Comparison of ENCODE assay signal across 9 mouse cellular contexts in genomic region chr16:90891601-90892000, GRCm38 (mm10). TPM values are rescaled to one million over a fixed set of nuclear protein-coding genes. Genes with fewer than 3 reads are reported as not detected.
A peak's percentile ranks its signal among the peaks of the same experiment; 100 is the strongest.
DNase-seq lines count a peak whose midpoint lies in the region; ATAC-seq lines count a peak whose summit lies in the region.
"Had no signal": no experiment of that assay in that cellular context is flagged by ENCODE, and none has a peak within 500 bp of the region (broad histone marks: within the 10 kb centered on the region; RNA-seq: fewer than 3 reads in every experiment).

No protein-coding gene starts in this region.

- DNase-seq in limb, embryonic 10.5 days (ENCODE audit: low spot score) = no peak
- DNase-seq in kidney, adult 9 months = peak; percentile 41
- DNase-seq in lung, postnatal 36 days = peak; percentile 32
- no peak for DNase-seq in thymus, postnatal 0 days (ENCODE audit: low spot score)
- no peak for DNase-seq in hindbrain, embryonic 10.5 days (ENCODE audit: low spot score)
- DNase-seq in spleen, postnatal 4 days (ENCODE audit: low spot score in 2 of 2) = no peak
- DNase-seq: cerebellum, postnatal 36 days had no signal

- no peaks in the 10 kb centered on the region for H3K9me3 ChIP-seq in limb, embryonic 13.5 days
- no peaks in the 10 kb centered on the region for H3K9me3 ChIP-seq in limb, embryonic 10.5 days (replicated peaks)
- H3K9me3 ChIP-seq in heart, embryonic 15.5 days (replicated peaks) = no peaks in the 10 kb centered on the region
- no peaks in the 10 kb centered on the region for H3K9me3 ChIP-seq in hindbrain, embryonic 10.5 days

- 69% methylated on average over 14 of the region's 14 CpGs for WGBS in limb, embryonic 13.5 days
- 86% methylated on average over 14 of the region's 14 CpGs for WGBS in limb, embryonic 10.5 days
- WGBS in heart, embryonic 15.5 days = 39% methylated on average over 14 of the region's 14 CpGs
- 76% methylated on average over 14 of the region's 14 CpGs for WGBS in hindbrain, embryonic 10.5 days

- H3K27me3 ChIP-seq in limb, embryonic 13.5 days = peaks cover 7% of the 10 kb centered on the region; the same call in 1 of the 2 replicates
- 0 out of 2 replicates have a peak, but pooled peaks cover 5% of the 10 kb centered on the region for H3K27me3 ChIP-seq in limb, embryonic 10.5 days (ENCODE audit: low read depth, poor library complexity, severe bottlenecking)
- H3K27me3 ChIP-seq in heart, embryonic 15.5 days = 0 out of 2 replicates have a peak, but pooled peaks cover 3% of the 10 kb centered on the region
- H3K27me3 ChIP-seq in hindbrain, embryonic 10.5 days (ENCODE audit: insufficient read depth, poor library complexity, severe bottlenecking) = no peaks in the 10 kb centered on the region

- H3K4me2 ChIP-seq in limb, embryonic 13.5 days (replicated peaks) = peak overlapping the region; percentile 7; the same call in 1 of the 2 replicates
- peak overlapping the region; percentile 23; the same call in 1 of the 2 replicates for H3K4me2 ChIP-seq in heart, embryonic 15.5 days

- H3K27ac ChIP-seq in limb, embryonic 13.5 days = no peak overlapping the region
- H3K27ac ChIP-seq in limb, embryonic 10.5 days = no peak overlapping the region
- peak overlapping the region; percentile 69 for H3K27ac ChIP-seq in heart, embryonic 15.5 days
- H3K27ac ChIP-seq in hindbrain, embryonic 10.5 days = no peak overlapping the region

- no peaks in the 10 kb centered on the region for H3K36me3 ChIP-seq in limb, embryonic 13.5 days
- H3K36me3 ChIP-seq in limb, embryonic 10.5 days = no peaks in the 10 kb centered on the region
- H3K36me3 ChIP-seq in heart, embryonic 15.5 days = no peaks in the 10 kb centered on the region
- H3K36me3 ChIP-seq in hindbrain, embryonic 10.5 days = no peaks in the 10 kb centered on the region

- ATAC-seq in limb, embryonic 13.5 days (ENCODE audit: low FRiP score, low read depth) = no peak
- ATAC-seq in heart, embryonic 15.5 days (replicated peaks; ENCODE audit: insufficient number of reproducible peaks, insufficient read depth, low FRiP score, low read depth) = no peak

- no peak overlapping the region for H3K4me3 ChIP-seq in limb, embryonic 13.5 days
- no peak overlapping the region for H3K4me3 ChIP-seq in limb, embryonic 10.5 days
- no peak overlapping the region; the same call in 1 of the 2 replicates for H3K4me3 ChIP-seq in heart, embryonic 15.5 days
- no peak overlapping the region for H3K4me3 ChIP-seq in hindbrain, embryonic 10.5 days

- peaks cover 17% of the 10 kb centered on the region for H3K4me1 ChIP-seq in limb, embryonic 13.5 days
- peaks cover 4% of the 10 kb centered on the region; the same call in 1 of the 2 replicates for H3K4me1 ChIP-seq in limb, embryonic 10.5 days
- peaks cover 22% of the 10 kb centered on the region for H3K4me1 ChIP-seq in heart, embryonic 15.5 days (replicated peaks)
- H3K4me1 ChIP-seq in hindbrain, embryonic 10.5 days (replicated peaks) = peaks cover 10% of the 10 kb centered on the region

- H3K9ac ChIP-seq in limb, embryonic 13.5 days = no peak overlapping the region
- H3K9ac ChIP-seq in heart, embryonic 15.5 days = no peak overlapping the region

RNA-seq across cellular contexts. Expression of gene Cfap298, which starts 43.3 kb away (rescaled TPM):
- polyA plus RNA-seq in limb, embryonic 13.5 days (2015; fragmentation: Nextera tagmentation; extraction: Ambion mirVana) = 35.2 and 37.0 TPM in 2 replicates
- 45.5 and 57.1 TPM in 2 replicates for polyA plus RNA-seq in limb, embryonic 10.5 days (2016; fragmentation: Nextera tagmentation; extraction: Ambion mirVana)
- polyA plus RNA-seq in heart, embryonic 15.5 days (2015; fragmentation: Nextera tagmentation; extraction: Ambion mirVana) = 43.9 and 44.2 TPM in 2 replicates
- 61.4 and 62.9 TPM in 2 replicates for polyA plus RNA-seq in thymus, postnatal 0 days (2015; fragmentation: Nextera tagmentation; extraction: Ambion mirVana)
- polyA plus RNA-seq in hindbrain, embryonic 10.5 days (2016; fragmentation: Nextera tagmentation; extraction: Ambion mirVana) = 62.4 and 69.3 TPM in 2 replicates

Comparison
In these comparisons a context has a peak if more than half of its experiments do, and no peak if none do; other contexts are left out.
1. DNase-seq: peak in kidney, adult 9 months (single experiment) and lung, postnatal 36 days (single experiment); none in limb, embryonic 10.5 days (single experiment), thymus, postnatal 0 days (single experiment), hindbrain, embryonic 10.5 days (single experiment) and spleen, postnatal 4 days (0 of 2).